Mouse (Mus musculus) CH12.LX (cell line): ENCODE data around the gene Kcnc3.

Source experiments
- CTCF ChIP-seq, 2 experiments: IDR thresholded peaks in 1 of 2; conservative IDR thresholded peaks in 1 of 2; 2 replicates each; pipeline ENCODE4 v1.5.1; 2011 to 2012; ENCODE audit warnings: low read depth in 2 of 2, low read length in 2 of 2, improper control_type of control experiment in 1 of 2, inconsistent platforms in 1 of 2, mild to moderate bottlenecking in 1 of 2, moderate library complexity in 1 of 2
- E2F4 ChIP-seq: IDR thresholded peaks from 2 replicates; pipeline ENCODE4 v1.6.1; 2011; ENCODE audit warnings: low read depth, low read length, improper control_type of control experiment; ENCODE audit not compliant: insufficient replicate concordance
- ELF1 ChIP-seq: IDR thresholded peaks from 2 replicates; pipeline ENCODE4 v1.6.1; 2014; ENCODE audit warnings: low read depth, mild to moderate bottlenecking, inconsistent platforms, low read length, improper control_type of control experiment
- EP300 ChIP-seq: IDR thresholded peaks from 2 replicates; pipeline ENCODE4 v1.6.1; 2011; ENCODE audit warnings: low read length, improper control_type of control experiment
- ETS1 ChIP-seq: conservative IDR thresholded peaks from 2 replicates; pipeline ENCODE4 v1.6.1; 2012; ENCODE audit warnings: low read depth, mild to moderate bottlenecking, inconsistent platforms, low read length, improper control_type of control experiment, moderate library complexity
- JUND ChIP-seq: conservative IDR thresholded peaks from 2 replicates; pipeline ENCODE4 v1.6.1; 2011; ENCODE audit warnings: low read depth, low read length, improper control_type of control experiment
- MAFK ChIP-seq: IDR thresholded peaks from 2 replicates; pipeline ENCODE4 v1.6.1; 2011; ENCODE audit warnings: low read length, improper control_type of control experiment; ENCODE audit not compliant: insufficient replicate concordance
- MEF2A ChIP-seq: IDR thresholded peaks from 2 replicates; pipeline ENCODE4 v1.6.1; 2014; ENCODE audit warnings: low read depth, mild to moderate bottlenecking, inconsistent platforms, low read length, improper control_type of control experiment, borderline replicate concordance
- POLR2A ChIP-seq: IDR thresholded peaks from 2 replicates; pipeline ENCODE4 v1.6.1; 2011; ENCODE audit warnings: low read depth, mild to moderate bottlenecking, improper control_type of control experiment, low read length
- POLR2AphosphoS2 ChIP-seq: IDR thresholded peaks from 2 replicates; pipeline ENCODE4 v1.6.1; 2011; ENCODE audit warnings: low read depth, low read length, improper control_type of control experiment
- RAD21 ChIP-seq: IDR thresholded peaks from 2 replicates; pipeline ENCODE4 v1.6.1; 2011; ENCODE audit warnings: low read depth, mild to moderate bottlenecking, low read length, improper control_type of control experiment, moderate library complexity
- SMC3 ChIP-seq: IDR thresholded peaks from 2 replicates; pipeline ENCODE4 v1.6.1; 2011; ENCODE audit warnings: low read depth, low read length, improper control_type of control experiment
- TCF12 ChIP-seq: IDR thresholded peaks from 2 replicates; pipeline ENCODE4 v1.6.1; 2014; ENCODE audit warnings: low read depth, mild to moderate bottlenecking, inconsistent platforms, low read length, improper control_type of control experiment
- UBTF ChIP-seq: IDR thresholded peaks from 2 replicates; pipeline ENCODE4 v1.6.1; 2012; ENCODE audit warnings: low read depth, mild to moderate bottlenecking, inconsistent platforms, low read length, improper control_type of control experiment, moderate library complexity

DNA sequence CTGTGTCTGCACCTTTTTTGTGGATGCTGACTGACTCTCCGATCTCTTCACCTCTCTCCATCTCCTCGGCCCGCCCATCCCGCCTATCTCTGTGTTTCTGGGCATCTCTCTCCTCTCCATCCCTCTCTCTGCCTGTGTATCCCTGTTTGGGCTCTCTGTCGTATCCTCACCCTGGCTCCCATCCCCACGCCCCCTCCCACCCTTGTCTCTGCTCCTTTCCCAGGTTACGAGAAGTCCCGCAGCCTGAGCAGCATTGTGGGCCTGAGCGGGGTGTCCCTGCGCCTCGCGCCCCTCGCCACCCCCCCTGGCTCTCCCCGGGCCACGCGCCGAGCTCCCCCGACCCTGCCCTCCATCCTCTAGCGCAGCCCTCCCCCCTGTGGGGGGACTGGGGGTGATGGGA, 11.2 kb downstream of the Kcnc3 start:
- TF ChIP-seq CTCF (conservative IDR thresholded peaks at IDR 0.05 in 1 of 2, IDR thresholded peaks at IDR 0.05 in 1 of 2; ENCODE audit: low read depth in 2 of 2, low read length in 2 of 2) (no peak), TCF12 (no peak), POLR2AphosphoS2 (no peak), POLR2A (no peak), SMC3 (no peak), E2F4 (no peak), EP300 (no peak), ELF1 (no peak), UBTF (no peak), MEF2A (no peak), RAD21 (no peak), JUND (no peak), MAFK (no peak), ETS1 (no peak)
